Mouse (Mus musculus) embryonic facial prominence, embryonic 11.5 days (tissue): ENCODE measurements at regions not wholly inside any gene's neighbourhood (a gene's known extent, or its start where the extent isn't known, plus 50 kb on each side); places are given as distances from the start of the nearest gene placed in this dataset.

Source experiments
- ATAC-seq: fragments of 200-750 bp; cut with Nextera tagmentation; replicated peaks from 2 replicates; pipeline ENCODE4 v1.8.0; 2017; ENCODE audit warnings: low read depth; ENCODE audit not compliant: insufficient number of reproducible peaks, low FRiP score, low TSS enrichment
- DNase-seq: peaks from one replicate; pipeline ENCODE4 v3.0.0-alpha.2; 2015; ENCODE audit warnings: low spot score
- H3K27ac ChIP-seq: fragments of 300-500 bp; sonication (generic); replicated peaks from 2 replicates; pipeline ENCODE4 v1.5.1; 2014; ENCODE audit warnings: mild to moderate bottlenecking, low read depth, low read length, control low read depth
- H3K27me3 ChIP-seq: fragments of 300-500 bp; sonication (generic); 2 replicates; pipeline ENCODE4 v1.6.1; 2014; ENCODE audit warnings: mild to moderate bottlenecking, low read length, moderate library complexity, mixed read lengths; ENCODE audit not compliant: control insufficient read depth, insufficient read depth
- H3K36me3 ChIP-seq: fragments of 300-500 bp; sonication (generic); replicated peaks from 2 replicates; pipeline ENCODE4 v1.6.1; 2014; ENCODE audit warnings: low read depth, mild to moderate bottlenecking, low read length, moderate library complexity, mixed read lengths; ENCODE audit not compliant: control insufficient read depth, insufficient read depth
- H3K4me1 ChIP-seq: fragments of 300-500 bp; sonication (generic); 2 replicates; pipeline ENCODE4 v1.6.1; 2014; ENCODE audit warnings: low read length, mixed read lengths; ENCODE audit not compliant: control insufficient read depth, insufficient read depth
- H3K4me2 ChIP-seq: fragments of 300-500 bp; sonication (generic); 2 replicates; pipeline ENCODE4 v1.6.1; 2014; ENCODE audit warnings: low read depth, mild to moderate bottlenecking, control low read depth, low read length, moderate library complexity
- H3K4me3 ChIP-seq: fragments of 300-500 bp; sonication (generic); 2 replicates; pipeline ENCODE4 v1.5.1; 2014; ENCODE audit warnings: low read depth, low read length, control low read depth
- H3K9ac ChIP-seq: fragments of 300-500 bp; sonication (generic); replicated peaks from 2 replicates; pipeline ENCODE4 v1.6.1; 2014; ENCODE audit warnings: mild to moderate bottlenecking, control low read depth, low read length
- H3K9me3 ChIP-seq: fragments of 300-500 bp; sonication (generic); replicated peaks from 2 replicates; pipeline ENCODE4 v1.6.1; 2016; ENCODE audit warnings: mild to moderate bottlenecking, low read length, inconsistent platforms, mixed read lengths; ENCODE audit not compliant: control insufficient read depth
- WGBS: fragments of 180-500 bp; shearing (Covaris S2); extraction: QIAGEN DNeasy Blood & Tissue Kit; methylation state at CpG from one replicate; pipeline ENCODE4 v1.1.7; 2014; 5-methylcytosine and 5-hydroxymethylcytosine counted together

DNA sequence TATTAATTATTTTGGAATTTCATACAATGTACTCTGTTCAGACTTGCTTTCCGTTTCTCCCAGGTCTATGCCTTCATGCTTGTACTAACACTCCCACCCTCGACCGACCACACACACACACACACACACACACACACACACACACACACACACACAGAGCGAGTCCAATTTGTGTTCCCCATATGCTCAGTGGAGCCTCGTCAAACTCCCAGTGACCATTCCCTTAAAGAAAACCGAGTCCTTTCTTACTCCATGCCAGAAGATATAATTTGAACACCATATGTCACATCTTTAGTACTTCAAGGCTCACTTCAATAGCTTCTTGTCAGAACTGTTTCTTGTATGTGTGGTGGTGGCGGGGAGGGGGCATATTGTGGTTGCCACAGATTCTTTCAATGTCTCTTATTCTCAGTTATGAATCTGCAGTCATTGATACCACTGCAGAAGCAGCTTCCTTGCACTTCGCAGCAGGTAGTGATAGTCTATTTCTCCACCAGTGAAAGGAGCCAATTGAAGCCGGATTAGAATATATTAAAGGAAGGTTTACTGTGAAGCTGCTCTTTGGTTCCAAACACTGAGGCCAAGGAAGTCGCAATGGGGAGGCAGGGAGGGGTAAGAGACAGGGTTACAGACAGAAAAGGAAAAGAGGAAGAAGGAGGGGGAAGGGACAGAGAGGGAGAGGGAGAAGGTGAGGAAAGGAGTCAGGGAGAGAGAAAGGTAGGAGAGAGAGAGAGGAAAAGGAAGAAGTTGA, 672.3 kb downstream of the Vgll3 start:
- Histone ChIP-seq H3K4me2 (no peak overlapping the region), H3K4me1 (no peaks in the 10 kb centered on the region), H3K36me3 (no peaks in the 10 kb centered on the region), H3K27ac (no peak overlapping the region), H3K27me3 (no peaks in the 10 kb centered on the region), H3K9me3 (no peaks in the 10 kb centered on the region), H3K9ac (no peak overlapping the region), H3K4me3 (no peak overlapping the region)
- no peak for ATAC-seq
- 73% methylated on average over 10 of the region's 10 CpGs for WGBS
- no peak for DNase-seq

DNA sequence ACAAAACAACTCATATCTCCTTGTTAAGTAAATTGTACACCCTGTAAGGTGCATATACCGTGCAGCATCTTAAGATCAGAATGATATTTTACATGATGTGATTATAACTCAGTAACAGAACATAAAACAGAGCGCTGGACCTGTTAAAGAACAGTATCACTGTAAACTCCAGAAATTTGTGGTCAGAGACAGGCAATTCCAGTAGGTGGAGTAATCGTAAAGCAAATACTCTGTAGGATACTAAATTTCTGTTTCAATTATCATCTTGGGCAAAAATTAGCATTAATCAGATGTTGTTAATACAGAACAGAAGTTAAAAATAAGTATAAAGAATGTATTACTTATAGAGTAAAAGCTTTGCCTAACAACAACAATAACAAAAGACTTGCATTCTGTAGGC, 680.5 kb downstream of the Vgll3 start:
- Histone ChIP-seq H3K27ac (no peak overlapping the region), H3K4me3 (no peak overlapping the region), H3K36me3 (no peaks in the 10 kb centered on the region), H3K4me1 (no peaks in the 10 kb centered on the region), H3K9me3 (no peaks in the 10 kb centered on the region), H3K4me2 (no peak overlapping the region), H3K9ac (no peak overlapping the region), H3K27me3 (no peaks in the 10 kb centered on the region)
- ATAC-seq: no peak
- DNase-seq: peak; percentile 5
- 80% methylated on average over 3 of the region's 3 CpGs for WGBS
